Mouse (Mus musculus) right cerebral cortex, postnatal 10 days (tissue): ENCODE data around the gene Rab28.
"Not testable (repeated sequence)": the region's sequence is repeated elsewhere in the genome, so short reads cannot be mapped to it uniquely, and the experiment has no call there.

ENCODE experiments used
- DNase-seq, 2 experiments: peaks; one replicate each; pipeline ENCODE4 v3.0.0; 2021; ENCODE audit warnings: low spot score in 2 of 2

Rab28 gene

DNA sequence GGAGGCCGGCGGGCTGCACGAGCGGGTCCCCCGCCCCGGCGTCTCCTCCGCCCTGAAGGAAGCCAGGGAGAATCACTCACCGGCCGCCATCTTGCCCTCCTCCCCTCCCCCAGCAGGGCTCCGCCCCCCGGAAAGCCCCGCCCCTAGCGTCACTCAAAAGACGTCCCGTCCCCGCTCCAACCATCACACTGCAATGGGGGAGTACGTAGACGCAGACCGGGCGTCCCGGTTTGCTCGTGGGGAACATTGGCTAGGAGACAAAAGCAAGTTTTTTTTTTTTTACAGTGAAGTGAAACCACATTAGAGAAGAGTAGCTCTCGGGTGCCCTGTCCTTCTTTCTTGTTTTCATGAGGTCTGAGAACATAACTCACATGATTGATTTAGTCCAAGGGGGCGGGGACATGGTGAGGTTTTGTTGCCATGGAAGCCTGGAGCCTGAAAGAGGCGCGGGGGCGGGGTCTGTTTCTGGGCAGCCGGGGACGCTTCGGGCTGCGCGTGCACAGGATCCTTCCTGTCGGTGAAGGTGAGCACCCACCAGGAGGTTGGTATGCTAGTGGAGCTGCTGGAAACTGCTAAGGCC, at the start of gene Rab28:
Gene Rab28, minus strand, starts transcription at position 107 of the 580 bp plus-strand sequence.
- peak; percentile 97 for DNase-seq

DNA sequence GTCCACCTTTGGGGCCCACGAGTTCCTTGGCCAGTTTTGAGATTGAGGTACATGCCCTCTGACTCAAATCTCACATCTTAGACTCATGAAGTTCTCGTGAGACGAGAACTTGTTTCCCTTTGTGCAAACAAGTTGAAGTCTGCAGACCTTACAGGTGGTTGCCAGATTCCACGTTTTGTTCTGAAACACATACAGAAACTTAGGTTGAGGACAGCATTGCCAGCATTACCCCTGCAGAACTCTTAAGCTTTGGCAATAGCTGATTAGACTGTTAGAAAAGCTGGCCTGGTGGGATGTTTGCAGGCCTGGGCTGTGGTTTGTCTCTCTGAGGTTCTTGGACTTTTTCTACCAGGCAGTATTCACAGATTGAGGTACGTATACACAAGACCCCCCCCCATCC, 49.4 kb upstream of the Rab28 start:
- DNase-seq, result no peak

DNA sequence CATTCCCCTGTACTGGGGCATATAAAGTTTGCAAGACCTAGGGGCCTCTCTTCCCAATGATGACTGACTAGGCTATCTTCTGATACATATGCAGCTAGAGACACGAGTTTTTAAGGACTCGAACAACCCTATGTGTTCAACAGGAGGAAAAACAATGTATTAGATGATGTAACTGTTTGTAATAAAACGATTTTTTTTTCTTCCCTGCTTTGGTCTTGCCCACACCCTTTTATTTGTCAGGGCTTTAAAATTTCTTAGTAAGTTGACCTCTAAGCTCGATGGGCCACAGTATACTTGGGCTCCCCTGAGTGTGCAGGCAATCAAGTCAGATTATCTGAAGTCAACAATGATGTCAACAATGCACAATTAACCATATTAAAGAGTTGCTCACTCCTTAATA, 48.4 kb upstream of the Rab28 start:
- DNase-seq, result no peak

DNA sequence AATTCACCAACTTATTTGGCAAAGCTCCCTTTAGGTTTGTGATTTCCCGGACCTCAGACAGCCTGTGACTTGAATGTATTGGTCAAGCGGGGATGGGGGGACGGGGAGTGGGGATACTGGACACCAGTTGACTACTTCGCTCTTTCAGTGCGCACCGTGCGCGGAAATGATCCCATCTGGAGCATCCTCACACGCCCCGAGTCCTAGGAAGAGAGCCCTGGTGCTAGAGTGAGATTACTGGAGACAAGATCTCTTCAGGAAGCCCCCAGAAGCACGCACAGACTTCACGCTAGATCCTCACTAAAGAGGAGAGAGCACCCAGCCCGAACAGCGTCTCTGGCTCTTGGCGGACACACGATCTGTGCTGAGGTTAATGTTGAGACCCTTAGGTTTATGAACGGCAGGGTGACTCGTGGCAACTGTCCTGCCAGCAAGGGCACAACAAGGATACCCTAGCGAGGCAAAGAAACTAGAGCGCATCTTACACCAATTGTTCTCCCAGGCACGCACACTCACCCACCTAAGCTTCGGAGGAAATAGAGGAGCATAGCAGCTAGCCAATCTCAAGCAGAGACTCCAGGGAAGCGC, 47.5 kb upstream of the Rab28 start:
- no peak for DNase-seq

DNA sequence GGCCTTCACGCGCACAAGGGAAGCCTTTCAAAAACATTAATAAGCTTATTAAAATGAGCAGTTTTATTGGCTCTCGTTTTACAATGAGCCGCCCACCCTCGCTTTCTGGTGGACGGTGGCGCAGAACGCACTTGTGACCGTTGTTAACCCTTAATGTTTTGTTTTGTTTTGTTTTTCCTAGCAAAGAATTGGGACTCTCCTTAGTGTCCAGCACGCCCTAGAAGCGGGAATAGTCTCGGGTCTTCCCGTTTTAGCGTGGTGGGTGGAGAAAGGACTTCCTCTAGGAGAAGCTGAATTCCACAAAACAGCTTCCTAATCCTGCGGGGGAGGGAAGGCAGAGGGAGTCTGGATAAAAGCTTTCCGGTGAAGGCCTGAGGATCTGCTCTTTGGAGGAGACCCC, 46.9 kb upstream of the Rab28 start:
- DNase-seq, result no peak

DNA sequence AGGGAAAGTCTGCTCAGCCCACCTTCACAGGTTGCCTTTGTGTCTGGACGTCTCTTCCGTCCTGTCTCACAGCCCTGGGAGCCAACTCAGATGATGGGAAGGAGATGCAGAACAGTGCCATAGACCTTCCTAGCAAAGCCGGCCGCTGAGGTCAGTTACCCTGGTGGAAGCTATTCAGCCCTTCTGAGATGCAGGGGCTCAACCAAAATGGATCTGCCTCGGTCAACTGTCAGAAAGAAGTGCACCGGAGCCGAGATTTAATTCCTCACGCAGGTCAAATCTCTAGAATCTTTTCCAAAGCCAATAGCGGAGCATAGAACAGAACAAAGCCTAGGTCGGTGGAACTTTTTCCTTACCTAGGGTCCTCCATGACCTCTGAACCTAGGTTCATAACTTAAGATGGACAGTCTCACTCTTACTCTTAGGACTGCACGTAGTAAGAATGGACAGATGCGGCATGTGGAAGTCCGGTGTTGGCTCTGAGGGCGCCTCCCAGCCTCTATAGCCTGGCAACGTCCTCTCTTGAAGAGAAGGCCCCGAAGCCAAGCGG, 46.3 kb upstream of the Rab28 start:
- no peak for DNase-seq

DNA sequence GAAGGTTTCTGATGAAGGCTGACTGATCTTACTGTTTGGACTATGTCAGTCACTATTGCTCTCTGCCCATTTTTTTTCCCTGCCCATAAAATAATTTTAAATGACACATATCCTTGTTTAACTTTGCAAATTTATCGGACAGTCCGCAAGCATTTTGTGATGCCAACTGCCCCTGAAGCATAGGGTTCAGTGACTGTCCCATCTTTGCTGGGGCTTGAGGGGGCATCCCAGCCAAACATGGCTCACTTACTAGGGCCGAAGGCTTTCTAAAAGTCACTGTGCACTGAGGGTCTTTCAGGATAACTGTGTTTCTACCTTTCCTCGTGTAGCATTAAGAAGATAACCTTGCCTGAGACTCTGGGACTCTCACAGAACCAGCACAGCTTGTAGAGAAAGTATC, 44.8 kb upstream of the Rab28 start:
- no peak for DNase-seq

DNA sequence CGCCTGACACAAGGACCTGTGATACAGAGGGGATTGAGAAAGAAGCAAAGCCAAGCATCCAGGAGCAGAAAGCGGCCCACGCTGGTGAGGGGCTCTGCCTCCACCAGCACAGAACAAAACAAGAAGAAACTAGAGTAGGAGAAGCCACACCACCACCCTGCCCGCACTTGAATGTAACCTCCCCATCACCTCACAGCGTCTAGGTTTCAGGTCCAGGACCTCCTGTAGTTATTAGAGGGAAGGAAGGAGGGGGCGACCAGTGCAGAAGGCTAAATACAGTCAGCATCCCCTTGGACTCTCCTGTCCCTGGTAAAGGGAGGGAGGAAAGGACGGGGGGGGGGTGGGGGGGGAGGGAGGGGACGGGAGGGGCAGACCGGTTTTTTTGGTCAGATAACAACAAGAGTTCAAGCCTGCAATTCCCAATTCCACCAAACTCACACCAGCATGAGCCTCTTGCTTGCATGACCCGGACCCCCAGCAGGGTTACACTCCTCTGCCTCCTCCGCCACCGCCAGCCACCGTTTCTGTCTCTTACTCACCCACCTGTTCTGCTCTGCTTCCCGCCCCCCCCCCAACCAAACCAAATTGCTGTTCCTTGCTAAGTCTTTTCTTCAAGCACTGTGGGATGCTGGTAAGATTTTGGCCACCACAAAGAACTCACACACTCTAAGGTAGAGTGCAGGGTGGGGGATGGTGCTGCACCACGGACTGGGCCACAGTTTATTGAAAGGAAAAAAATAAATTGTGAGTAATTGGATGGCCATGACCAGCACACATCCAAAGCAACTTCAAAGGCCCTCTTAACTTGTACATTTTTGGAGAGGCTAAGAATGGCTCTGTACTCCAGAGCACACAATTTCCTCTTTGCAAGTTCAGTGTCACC, 37.2 kb upstream of the Rab28 start:
- no peak for DNase-seq

DNA sequence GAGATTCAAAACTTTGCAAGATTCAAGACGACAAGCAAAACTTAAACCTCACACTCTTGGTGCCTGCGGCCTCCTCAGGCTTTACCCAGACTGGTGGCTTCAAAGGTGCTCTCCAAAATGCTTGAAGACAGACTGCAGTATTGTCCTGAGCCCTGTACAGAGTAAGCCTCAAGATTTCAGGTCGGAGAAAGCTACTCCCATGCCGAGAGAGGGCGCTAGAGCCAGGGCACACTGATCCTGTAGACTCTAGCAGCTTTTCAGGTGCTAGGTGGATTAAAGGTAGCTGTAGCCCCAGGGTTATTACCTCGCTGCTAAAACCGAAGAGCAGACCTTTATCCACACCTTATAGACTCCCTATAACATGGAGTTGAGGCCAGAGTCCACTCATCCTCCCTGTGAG, 36.3 kb upstream of the Rab28 start:
- DNase-seq, result no peak

DNA sequence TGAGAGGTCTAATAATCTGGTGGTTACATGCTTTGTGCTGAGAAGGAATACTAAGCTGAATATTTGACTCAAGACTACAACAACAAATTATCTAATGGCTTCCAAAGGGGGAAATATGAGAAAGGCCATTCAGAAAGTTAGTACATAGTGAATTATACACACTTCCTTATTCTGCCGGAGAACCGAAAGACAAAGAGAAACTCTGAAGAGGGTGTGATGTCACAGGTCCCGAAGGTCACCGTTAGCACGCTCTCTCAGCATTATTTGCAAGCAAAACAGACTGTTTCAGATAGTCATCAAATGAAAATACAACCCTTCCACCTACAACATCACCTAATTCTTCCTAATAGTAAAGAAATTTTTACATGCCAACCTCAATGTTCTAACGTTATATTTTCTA, 30.9 kb upstream of the Rab28 start:
- DNase-seq, result no peak

DNA sequence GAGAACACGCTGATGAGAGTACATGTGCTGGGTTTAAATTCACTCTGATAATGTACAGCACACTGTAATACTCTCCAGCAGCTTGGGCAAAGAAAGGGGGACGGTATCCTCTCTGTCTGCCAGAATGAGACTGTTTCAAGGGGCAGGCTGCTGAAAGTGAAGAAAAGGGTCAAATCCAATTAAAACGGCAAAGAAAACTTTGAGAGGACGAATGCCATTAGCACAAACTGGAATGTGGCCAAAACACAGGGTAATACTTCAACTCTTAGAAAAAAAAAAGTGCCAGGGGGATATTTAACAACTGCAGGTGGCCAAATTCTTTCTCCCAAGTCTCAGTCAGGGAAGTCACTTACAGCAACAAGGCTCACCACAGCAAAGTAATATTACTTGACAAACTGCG, 29.1 kb upstream of the Rab28 start:
- DNase-seq, result no peak

DNA sequence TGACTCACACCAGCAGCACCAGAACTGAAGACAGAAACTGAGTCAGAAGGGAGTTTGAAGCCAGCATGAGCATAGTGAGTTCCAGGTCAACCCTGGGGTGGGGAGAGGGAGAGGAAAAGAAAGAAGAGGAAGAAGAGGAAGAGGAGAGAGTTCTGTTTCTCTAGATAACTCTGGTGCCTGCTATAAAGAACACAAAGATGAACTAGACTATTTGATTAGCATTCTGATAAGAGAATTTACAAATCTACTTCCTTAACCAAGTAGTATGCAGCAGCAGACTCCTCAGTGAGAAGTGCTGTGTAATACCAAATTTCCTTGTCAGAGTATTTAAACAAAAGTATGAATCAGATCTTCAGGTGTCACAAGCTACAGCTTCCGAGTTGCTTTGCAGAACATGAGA, 19.1 kb upstream of the Rab28 start:
- DNase-seq, result no peak

DNA sequence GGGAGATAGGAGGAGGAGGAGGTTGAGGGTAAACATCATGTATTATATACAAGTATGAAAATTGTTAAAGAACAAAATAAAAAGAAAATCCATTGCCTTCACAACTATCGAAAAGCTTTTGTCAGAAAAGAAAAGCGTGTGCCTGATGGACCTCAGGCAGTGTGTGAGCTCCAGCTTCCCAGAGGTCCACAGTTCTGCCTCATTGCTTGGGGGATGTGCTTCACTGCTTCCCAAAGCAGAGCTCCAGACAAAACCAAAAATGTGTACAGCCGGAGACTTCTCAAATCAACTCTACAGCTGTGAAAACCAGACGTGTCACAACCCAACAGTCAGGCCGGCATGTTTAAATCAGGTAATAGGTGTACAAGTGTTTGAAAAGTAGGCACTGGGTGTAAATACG, 17.6 kb upstream of the Rab28 start:
- no peak for DNase-seq

DNA sequence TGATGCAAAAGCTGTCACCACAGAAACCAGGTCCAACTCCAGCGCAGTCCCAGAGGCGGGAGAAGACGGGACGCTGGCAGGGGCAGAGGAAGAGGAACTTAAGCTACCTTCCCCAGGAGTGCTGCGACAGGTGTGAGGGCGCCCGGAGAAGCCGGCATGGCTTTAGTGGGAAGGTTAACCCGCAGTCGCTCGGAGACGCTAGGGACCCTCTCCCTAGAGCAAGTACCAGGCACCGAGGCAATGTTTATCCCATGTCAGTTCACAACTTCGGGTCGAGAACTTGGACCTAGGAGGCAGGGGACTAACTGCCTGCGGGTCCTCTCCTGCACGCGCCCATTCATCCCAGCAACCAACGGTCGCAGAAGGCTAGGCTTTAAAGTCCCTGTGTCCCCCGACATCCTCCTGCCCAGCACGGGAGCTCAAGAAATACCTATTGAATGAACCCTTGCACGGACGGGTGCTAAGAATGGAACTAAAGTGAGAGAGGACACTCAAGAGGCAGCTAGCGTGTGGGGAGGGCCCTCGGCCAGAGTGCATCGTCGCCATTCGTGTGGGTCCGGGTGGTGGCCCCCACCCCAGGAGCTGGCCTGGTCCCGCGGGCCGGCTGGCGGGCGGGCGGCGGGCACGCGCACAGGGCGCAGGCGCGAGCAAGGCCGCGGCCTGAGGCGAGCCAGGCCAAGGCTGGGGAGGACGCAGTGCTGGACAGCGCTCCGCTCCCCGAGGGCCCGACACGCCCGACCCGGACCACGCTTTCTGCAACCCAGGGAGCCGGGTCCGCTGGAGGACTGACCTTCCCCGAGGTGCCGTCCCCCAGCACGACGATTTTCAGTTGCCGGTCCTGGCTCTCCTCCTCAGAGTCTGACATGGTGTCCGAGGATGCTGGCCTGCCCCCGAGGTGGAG, 592 bp downstream of the Rab28 start:
- peak; percentile 62 to 64 for DNase-seq

DNA sequence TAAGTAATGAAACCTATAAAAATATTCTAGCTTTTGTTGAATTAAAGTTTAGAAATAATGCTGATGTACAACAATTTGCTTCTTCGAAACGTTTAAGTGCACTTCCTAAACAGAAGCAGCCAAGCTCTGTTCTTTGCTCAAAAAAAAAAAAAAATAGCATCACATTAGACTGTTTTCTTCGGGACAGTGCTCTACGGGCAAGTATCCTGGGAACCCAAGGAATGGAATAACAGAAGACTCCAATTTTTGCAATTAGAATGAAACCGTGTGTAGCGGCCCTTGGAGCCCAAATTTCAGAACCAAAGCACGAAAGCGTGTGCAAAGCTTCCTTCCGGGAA, 1.2 kb downstream of the Rab28 start:
- DNase-seq, result no peak

DNA sequence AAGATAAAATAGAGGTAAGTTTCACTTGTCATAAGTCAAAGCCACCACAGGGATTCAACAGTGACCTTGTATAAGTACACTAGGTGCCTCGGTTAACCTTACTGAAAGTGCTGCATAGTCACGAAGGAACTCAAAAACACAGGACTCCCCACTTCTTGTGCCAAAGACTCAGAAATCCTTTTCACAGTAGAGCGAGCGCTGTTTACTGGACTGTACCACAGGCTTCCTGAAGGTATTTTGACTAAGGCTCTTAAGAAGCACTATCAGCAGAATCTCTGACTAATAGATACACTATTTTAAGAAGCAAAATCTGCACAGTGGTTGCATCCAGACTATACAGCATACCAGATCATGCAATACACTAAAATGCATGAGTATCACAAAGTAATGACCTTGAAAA, 6.9 kb downstream of the Rab28 start:
- not testable (repeated sequence) for DNase-seq

DNA sequence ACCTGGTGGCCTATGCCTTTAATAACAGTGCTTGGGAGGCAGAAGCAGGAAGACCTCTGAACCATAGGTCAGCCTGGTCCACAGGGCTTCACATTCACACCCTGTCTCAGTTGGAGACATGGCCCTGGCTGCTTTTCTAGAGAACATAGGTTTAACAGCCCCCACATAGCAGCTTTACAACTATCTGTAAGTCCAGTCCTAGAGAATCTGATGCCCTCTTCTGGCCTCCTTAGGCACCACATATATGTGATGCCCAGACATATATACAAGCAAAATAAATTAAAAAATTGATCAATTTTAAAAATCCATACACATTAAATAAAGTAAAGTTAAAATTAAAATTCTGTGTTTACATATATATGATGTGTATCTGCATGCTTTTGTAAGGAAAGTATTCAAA, 10.0 kb downstream of the Rab28 start:
- no peak for DNase-seq

DNA sequence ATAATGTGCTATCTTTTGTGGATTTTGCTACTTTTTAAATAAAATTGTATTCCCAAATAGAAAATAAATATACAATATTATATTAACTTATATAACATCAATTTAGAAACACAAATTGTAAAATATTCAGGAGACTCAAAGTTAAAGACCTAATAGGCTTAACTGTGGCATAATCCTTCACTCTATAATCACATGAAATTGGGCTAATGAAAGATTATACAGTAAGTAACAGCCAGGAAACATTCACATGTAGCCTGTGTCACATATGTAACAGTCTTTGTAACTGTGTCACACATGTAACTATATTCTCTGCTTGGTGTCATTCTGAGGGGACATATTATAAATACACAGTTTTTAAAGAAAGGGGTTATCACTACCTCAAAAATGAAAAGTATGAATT, 22.9 kb downstream of the Rab28 start:
- DNase-seq, result no peak

DNA sequence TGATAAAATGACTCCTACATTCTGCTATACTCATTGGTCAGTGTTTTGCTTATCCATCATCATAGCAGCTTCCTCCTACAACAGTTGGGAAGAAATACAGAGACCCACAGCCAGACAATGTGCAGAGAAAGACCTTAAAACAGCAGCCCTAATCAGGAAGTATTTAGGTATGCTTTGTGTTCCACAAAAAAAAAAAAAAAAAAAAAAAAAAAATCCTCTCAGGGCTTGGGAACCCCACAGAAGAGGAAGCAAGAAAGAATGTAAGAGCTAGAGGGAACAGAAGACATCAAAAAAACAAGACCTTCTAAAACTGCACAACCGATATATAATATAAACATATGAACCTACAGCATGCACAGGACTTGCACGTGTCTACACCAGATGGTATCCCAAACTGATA, 24.0 kb downstream of the Rab28 start:
- DNase-seq, result no peak

DNA sequence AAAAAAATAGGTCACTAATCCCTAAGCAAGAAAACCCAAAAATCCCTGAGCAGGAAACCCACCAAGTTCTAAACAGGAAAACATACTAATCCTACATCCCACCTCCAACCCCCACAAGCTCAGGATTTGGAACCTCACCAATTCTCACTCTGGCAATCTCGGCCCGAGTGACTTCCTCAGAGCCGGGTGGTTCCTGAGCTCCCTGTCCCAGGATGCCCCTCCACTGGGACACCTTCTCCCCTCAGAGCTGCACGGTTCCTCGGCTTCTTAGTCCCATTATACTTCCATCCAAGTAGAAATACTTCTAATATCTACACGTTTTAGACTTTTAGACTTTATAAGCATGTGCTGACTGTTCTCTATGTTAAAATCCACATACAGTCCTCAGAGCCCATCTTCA, 41.9 kb downstream of the Rab28 start:
- no peak for DNase-seq

DNA sequence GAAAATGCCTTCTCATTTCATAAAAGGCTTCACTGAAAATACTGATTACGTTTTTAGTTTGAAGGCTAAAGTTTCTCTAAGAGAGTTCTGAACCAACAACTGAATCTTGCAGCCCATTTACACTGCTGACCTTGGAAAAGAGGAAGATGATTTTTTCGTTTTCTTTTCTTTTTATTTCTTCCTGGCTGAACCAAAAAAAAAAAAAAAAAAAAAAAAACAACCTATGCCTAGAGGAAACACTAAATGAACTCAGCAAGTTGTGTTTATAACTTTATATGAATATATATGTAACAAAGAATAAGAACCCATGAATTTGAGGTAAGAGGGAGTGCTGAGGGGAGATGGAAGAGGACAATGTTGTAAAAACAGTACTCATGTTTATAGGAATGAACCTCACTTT, 71.2 kb downstream of the Rab28 start:
- DNase-seq, result no peak
